In the genomic region with DNA sequence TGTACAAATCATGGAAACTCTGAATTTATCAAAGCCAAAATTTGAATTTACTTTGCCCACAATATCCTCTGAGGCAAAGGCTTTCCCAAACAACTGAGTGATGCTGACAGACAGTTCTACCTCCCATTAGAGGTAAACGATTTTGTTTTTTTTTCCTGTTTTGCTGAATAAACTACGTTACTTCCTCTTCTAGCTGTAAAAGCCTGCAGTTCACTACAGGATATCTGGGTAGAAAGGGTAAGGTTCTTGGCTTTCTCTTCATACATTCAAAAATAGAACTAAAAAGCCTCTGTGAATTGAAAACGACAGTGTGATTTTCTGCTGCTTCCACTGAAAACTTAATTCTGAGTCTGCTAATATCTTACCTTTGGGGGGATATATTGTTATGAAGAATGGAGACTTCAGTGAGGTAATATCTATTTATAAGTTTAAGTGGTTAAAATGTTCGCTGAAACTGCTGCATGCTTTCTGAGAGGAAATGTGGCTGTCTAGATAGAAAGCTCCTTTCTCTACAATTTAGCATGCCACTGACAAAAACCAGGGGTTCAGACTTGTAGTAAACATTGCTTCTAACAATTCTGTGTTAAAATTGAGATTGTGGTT, we compare ENCODE assay signal across 10 mouse cellular contexts. TPM values are rescaled to one million over a fixed set of nuclear protein-coding genes. Genes with fewer than 3 reads are reported as not detected.
A peak's percentile ranks its signal among the peaks of the same experiment; 100 is the strongest.
DNase-seq lines count a peak whose midpoint lies in the region; ATAC-seq and TF ChIP-seq lines count a peak whose summit lies in the region.
"Had no signal": no experiment of that assay in that cellular context is flagged by ENCODE, and none has a peak within 500 bp of the region (broad histone marks: within the 10 kb centered on the region; RNA-seq: fewer than 3 reads in every experiment).

No protein-coding gene starts in this region.

- DNase-seq in heart, postnatal 0 days (ENCODE audit: low spot score): no peak
- no peak for DNase-seq in heart, adult 9 months (ENCODE audit: low spot score in 2 of 2)
- peak; percentile 20 to 21 for DNase-seq in B cell, adult 2 months
- no peak for DNase-seq in liver, embryonic 11.5 days (ENCODE audit: low spot score)
- DNase-seq in kidney, postnatal 4 days: no peak
- no peak for DNase-seq in left cerebral cortex, postnatal 10 days (ENCODE audit: extremely low spot score in 1 of 2, low spot score in 2 of 2)

- H3K9me3 ChIP-seq in heart, postnatal 0 days (replicated peaks; ENCODE audit: control insufficient read depth, low read length): no peaks in the 10 kb centered on the region
- H3K9me3 ChIP-seq in liver, embryonic 11.5 days (ENCODE audit: control insufficient read depth, low read length): no peaks in the 10 kb centered on the region

- ATAC-seq in heart, postnatal 0 days (ENCODE audit: insufficient read depth, low read depth): no peak
- peak; percentile 43 for ATAC-seq in activated CD4-positive, CD25-positive, alpha-beta regulatory T cell, adult 4 months
- ATAC-seq in liver, embryonic 11.5 days (replicated peaks; ENCODE audit: low FRiP score): no peak
- ATAC-seq: hindbrain, embryonic 16.5 days; Patski had no signal

- intact Hi-C loops in left cerebral cortex, postnatal 10 days (cut with DNase I): no loop called here

- peak overlapping the region; percentile 72 for H3K27ac ChIP-seq in heart, postnatal 0 days (ENCODE audit: low read depth)
- peak overlapping the region; percentile 32; the same call in 1 of the 2 replicates for H3K27ac ChIP-seq in liver, embryonic 11.5 days (ENCODE audit: low read depth, low read length)

- no peak overlapping the region for H3K9ac ChIP-seq in heart, postnatal 0 days (replicated peaks; ENCODE audit: low read depth, low read length)
- no peak overlapping the region for H3K9ac ChIP-seq in liver, embryonic 11.5 days (ENCODE audit: low read depth, low read length)

- no peak for TF ChIP-seq EP300 in heart, postnatal 0 days (IDR thresholded peaks at IDR 0.05; ENCODE audit: low read depth)

- peak overlapping the region; percentile 20; the same call in 1 of the 2 replicates for H3K4me3 ChIP-seq in heart, postnatal 0 days (ENCODE audit: low read depth, low read length)
- no peak overlapping the region for H3K4me3 ChIP-seq in liver, embryonic 11.5 days (ENCODE audit: low read depth, low read length)

- TF ChIP-seq CTCF in heart, postnatal 0 days (IDR thresholded peaks at IDR 0.05; ENCODE audit: low read depth): no peak

- H3K4me1 ChIP-seq in heart, postnatal 0 days (ENCODE audit: control insufficient read depth, insufficient read depth): no peaks in the 10 kb centered on the region
- H3K4me1 ChIP-seq in liver, embryonic 11.5 days (replicated peaks; ENCODE audit: control insufficient read depth, insufficient read depth, low read length): no peaks in the 10 kb centered on the region

- peak overlapping the region; percentile 26; the same call in 1 of the 2 replicates for H3K4me2 ChIP-seq in heart, postnatal 0 days (ENCODE audit: low read depth, low read length)
- no peak overlapping the region for H3K4me2 ChIP-seq in liver, embryonic 11.5 days

- no peaks in the 10 kb centered on the region for H3K36me3 ChIP-seq in heart, postnatal 0 days (replicated peaks; ENCODE audit: control insufficient read depth, insufficient read depth, low read length)
- H3K36me3 ChIP-seq in liver, embryonic 11.5 days (ENCODE audit: control insufficient read depth, insufficient read depth, low read length): no peaks in the 10 kb centered on the region

- H3K27me3 ChIP-seq in heart, postnatal 0 days (ENCODE audit: control insufficient read depth, insufficient read depth, low read length): no peaks in the 10 kb centered on the region
- H3K27me3 ChIP-seq in liver, embryonic 11.5 days (replicated peaks; ENCODE audit: control insufficient read depth, insufficient read depth, low read length): no peaks in the 10 kb centered on the region

- whole genome bisulfite sequencing in heart, postnatal 0 days: 31% methylated on average over 4 of the region's 4 CpGs
- 37% methylated on average over 4 of the region's 4 CpGs for WGBS in liver, embryonic 11.5 days

RNA-seq across cellular contexts. Expression of gene P2ry10b, which starts 0.8 kb away (rescaled TPM):
- total RNA-seq in heart, postnatal 0 days (2014; rRNA removed; ENCODE audit: low replicate concordance): 2.2 and 3.8 TPM in 2 replicates
- 1.1 and 1.6 TPM in 2 replicates for polyA plus RNA-seq in heart, postnatal 0 days (2015; fragmentation: Nextera tagmentation; extraction: Ambion mirVana)
- polyA plus RNA-seq in activated CD4-positive, CD25-positive, alpha-beta regulatory T cell, adult 4 months (2017; shearing (Covaris generic)): 1 to 10 TPM; 3.4 to 5.8 TPM
- polyA plus RNA-seq in liver, embryonic 11.5 days (2014; fragmentation: Nextera tagmentation; extraction: Ambion mirVana): 0.74 and 0.82 TPM in 2 replicates
- total RNA-seq in left cerebral cortex, postnatal 10 days (2021): 1 to 10 TPM in 1 of 2 experiments, under 1 TPM in 1; 0.85 to 1.4 TPM
- polyA plus RNA-seq: Patski; testis, adult 2 months had no signal

Comparison
In these comparisons a context has a peak if more than half of its experiments do, and no peak if none do; other contexts are left out.
1. DNase-seq: peak in B cell, adult 2 months (2 of 2); none in heart, postnatal 0 days (single experiment), heart, adult 9 months (0 of 2), liver, embryonic 11.5 days (single experiment), kidney, postnatal 4 days (0 of 2) and left cerebral cortex, postnatal 10 days (0 of 2).